Mouse (Mus musculus) gastrocnemius, postnatal 25 days (tissue): ENCODE results near the gene Pglyrp4. TPM values are rescaled to one million over a fixed set of nuclear protein-coding genes. Genes with fewer than 3 reads are reported as not detected.
"Not testable (repeated sequence)": the region's sequence is repeated elsewhere in the genome, so short reads cannot be mapped to it uniquely, and the experiment has no call there.

Experiments
- DNase-seq: peaks from one replicate; pipeline ENCODE4 v3.0.0; 2022
- long read RNA-seq, 2 experiments: library from polyadenylated mRNA; stranded (forward); transcript quantifications; one replicate each; pipeline ENCODE4 v2.0.0; 2021
- total RNA-seq, 2 experiments: library from RNA; stranded (reverse); gene quantifications; 1 replicate in 1 of 2; 2 replicates in 1 of 2; pipeline ENCODE4 v1.2.3; 2021

Pglyrp4 gene
- not detected for total RNA-seq
- long read RNA-seq, experiment 1, result 0 reads
- long read RNA-seq, experiment 2, result 0 reads

GRCm38 (mm10) chr3:90726606-90727005 lies at the start of gene Pglyrp4:
Gene Pglyrp4 (plus strand): TSS chr3:90726906.
- no peak for DNase-seq

DNA sequence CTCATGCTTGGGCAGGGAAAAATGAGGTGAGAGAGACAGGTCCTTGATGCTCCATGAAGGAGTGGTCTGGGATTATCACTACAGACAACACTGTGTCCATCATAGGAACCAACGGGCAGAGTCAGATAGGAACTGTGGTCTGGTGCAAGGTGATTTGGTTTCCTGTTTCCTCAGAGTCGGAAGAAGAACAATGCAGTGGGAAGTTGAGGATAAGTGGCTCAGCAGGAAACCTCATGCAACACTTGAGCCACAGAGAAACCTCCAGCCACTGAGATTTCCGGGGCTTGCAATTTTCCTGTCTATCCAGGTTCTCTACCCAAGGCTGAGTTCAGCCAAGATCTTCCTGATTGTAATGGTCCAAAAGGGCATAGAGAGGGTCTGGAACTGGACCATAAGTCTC lies 48.0 kb upstream of the Pglyrp4 start:
- DNase-seq, result no peak

GRCm38 (mm10) chr3:90683929-90684328 lies 42.8 kb upstream of the Pglyrp4 start:
- DNase-seq, result no peak

- DNase-seq, result no peak
Measured at GRCm38 (mm10) chr3:90686835-90687234, 39.9 kb upstream of the Pglyrp4 start.

DNA sequence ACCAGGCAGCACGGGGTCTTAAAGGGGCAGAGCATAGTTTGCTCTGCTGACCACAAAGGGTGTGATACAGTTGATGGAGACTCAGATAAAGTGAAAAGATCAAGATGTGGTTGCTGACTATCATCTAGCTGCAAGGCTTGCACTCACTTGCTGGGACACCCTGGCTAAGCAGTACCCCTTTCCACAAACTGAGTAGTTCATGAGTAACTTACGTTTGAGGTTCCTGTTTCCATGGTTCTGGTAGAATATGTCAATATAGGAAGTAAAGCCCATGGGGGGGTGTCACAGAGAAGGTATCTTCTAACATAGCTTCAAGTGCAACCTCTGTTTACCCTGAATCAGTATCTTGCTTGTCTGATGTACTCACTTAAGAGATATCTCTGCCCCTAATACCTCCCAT lies 33.2 kb upstream of the Pglyrp4 start:
- no peak for DNase-seq

DNA sequence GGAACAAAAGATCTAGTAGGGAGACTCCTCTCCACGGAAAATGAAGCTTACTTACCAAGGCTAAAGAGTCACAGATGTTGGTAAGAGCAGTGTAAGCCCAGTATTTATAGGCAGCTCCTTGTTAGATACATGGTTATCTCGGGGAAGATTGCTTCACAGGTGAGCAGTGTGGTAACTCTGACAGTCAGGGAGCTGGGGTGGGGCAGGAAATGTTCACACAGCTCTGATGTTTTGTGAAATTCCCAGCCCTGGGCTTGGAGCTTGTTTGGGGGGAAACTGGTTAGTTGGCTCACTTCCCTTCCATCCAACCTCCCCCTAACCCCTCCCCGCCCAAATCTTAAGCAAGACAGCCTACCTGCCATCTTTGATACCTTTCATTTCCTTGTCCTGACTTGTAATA lies 31.1 kb upstream of the Pglyrp4 start, which contains the start of gene S100a9:
Gene S100a9, minus strand, starts transcription at position 109 of the 400 bp plus-strand sequence.
- DNase-seq, result no peak

DNA sequence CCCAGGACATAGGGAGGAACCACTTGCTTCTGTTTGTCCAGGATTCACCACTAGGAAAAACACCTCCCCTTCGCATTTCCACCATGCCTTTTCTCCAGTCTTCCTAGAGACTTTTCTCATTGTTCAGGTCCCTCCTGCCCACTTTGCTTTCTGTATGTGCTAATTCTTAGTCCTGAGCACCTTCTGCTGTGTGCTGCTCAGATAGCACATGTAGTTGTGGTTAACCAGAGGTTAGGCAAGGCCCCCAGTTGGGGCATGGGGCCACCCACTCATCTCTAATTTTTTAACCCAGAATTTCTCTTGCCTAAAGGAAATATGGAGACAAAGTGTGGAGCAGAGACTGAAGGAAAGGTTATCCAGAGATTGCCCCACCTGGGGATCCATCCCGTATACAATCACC lies 24.5 kb upstream of the Pglyrp4 start:
- DNase-seq, result no peak

DNA sequence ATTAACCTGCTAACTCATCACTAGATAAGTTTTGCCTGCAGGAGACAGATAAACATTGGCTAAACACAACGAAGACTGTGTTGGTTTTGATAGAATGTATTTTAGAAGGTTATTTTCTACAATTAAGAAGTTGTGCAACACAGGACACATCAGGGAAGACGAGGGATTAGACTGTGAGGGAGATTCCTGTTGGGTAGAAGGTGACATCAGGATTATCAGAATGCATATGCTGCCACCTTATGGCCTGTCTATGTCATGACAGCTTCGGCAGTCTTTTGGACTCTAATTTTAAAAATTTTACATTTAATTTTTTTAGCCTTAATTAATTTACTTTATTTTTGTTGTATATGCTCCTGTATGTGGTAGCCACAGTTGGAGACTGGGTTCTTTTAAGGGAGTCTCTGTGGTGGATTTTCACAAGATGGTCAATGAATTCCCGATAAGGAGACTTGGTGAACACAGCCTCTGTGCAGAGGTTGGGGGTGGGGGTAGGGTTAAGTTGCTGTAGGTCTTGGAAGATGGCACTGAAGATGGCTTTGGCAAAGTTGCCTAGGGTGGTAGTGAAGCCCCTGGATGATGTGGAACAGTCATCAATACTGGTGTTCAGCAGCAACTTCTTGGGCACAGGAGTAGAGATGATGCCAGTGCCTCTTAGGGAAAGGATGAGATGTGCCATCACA lies 18.0 kb upstream of the Pglyrp4 start:
- DNase-seq, result no peak

DNA sequence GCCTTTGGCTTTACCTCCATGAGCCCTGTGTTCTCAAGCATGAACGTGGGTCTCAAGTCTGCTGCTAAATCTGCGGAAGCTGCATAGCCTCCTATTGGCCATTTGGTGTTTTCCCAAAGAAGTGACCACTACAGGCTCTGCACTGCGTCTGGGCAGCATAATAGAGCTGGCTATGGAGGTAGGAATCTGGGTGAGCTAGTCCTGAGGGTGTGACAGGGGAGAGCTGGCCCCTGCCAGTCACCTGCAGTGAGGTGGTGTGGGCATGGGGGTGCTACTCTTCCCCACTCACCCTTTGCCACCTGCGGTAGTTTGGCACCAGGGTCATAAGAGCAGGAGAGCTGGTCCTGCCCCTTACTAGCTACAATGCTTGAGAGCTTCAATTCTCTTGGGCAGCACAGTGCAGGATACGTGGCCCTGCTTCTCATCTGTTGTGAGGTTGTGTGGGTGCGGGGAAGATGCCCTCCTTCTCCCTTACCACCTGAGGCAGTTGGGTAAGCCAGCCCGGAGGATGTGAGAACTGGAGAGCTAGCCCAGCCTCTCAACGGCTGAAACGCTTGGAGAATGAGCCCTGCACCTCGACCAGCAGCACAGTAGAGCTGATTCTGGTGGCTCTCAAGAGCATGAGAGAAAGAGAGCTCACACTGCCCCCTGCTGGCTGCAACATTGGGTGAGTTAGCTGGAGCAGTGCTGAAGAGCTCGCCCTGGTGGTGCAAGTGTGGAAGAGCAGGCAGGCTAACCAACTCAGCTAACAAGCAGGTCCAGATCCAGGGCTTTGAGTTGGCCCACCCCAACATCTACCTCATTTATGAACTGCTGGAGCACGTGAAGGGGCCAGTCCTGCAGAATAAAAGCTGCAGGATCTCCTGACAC lies 16.9 kb upstream of the Pglyrp4 start:
- DNase-seq, result peak; percentile 46

GRCm38 (mm10) chr3:90749658-90750057 lies 23.0 kb downstream of the Pglyrp4 start:
- no peak for DNase-seq

GRCm38 (mm10) chr3:90777776-90778175 lies 51.1 kb downstream of the Pglyrp4 start, which contains the start of gene Gm5849:
Gene Gm5849 (minus strand): TSS chr3:90777876.
- not testable (repeated sequence) for DNase-seq

Other genes with a start within 250 kb of the Pglyrp4 start
- gene Snapin, start 235.9 kb upstream of the Pglyrp4 start, total RNA-seq, result 10 to 100 TPM; 57.4 to 60.0 TPM
- gene Chtop, start 217.4 kb upstream of the Pglyrp4 start, total RNA-seq, result 10 to 100 TPM; 86.0 to 86.1 TPM
- gene S100a1, start 212.5 kb upstream of the Pglyrp4 start, total RNA-seq, result 100 to 1,000 TPM; 112 to 150 TPM
- gene S100a13, start 212.5 kb upstream of the Pglyrp4 start, total RNA-seq, result 10 to 100 TPM in 1 of 2 experiments, 1 to 10 TPM in 1; 9.5 to 16.8 TPM
- under 1 TPM; 0.29 to 0.67 TPM for gene S100a14, start 200.1 kb upstream of the Pglyrp4 start, total RNA-seq
- gene S100a16, start 189.7 kb upstream of the Pglyrp4 start, total RNA-seq, result 10 to 100 TPM; 62.7 to 69.8 TPM
- not detected for gene S100a3, start 166.3 kb upstream of the Pglyrp4 start, total RNA-seq
- gene S100a2, start 136.7 kb upstream of the Pglyrp4 start, total RNA-seq, result not detected
- not detected for gene Gm42674, start 125.0 kb upstream of the Pglyrp4 start, total RNA-seq
- 10 to 100 TPM; 11.3 to 23.2 TPM for gene S100a4, start 123.1 kb upstream of the Pglyrp4 start, total RNA-seq
- gene S100a5, start 118.4 kb upstream of the Pglyrp4 start, total RNA-seq, result not detected
- 100 to 1,000 TPM in 1 of 2 experiments, 10 to 100 TPM in 1; 65.8 to 112 TPM for gene S100a6, start 114.0 kb upstream of the Pglyrp4 start, total RNA-seq
- gene S100a7a, start 72.9 kb upstream of the Pglyrp4 start, total RNA-seq, result under 1 TPM; 0.20 to 0.43 TPM
- not detected for gene S100a8, start 57.9 kb upstream of the Pglyrp4 start, total RNA-seq
- gene S100a9, start 31.2 kb upstream of the Pglyrp4 start, total RNA-seq, result under 1 TPM in 1 of 2 experiments, not detected in 1; 0.59 TPM
- not detected for gene Gm5849, start 51.0 kb downstream of the Pglyrp4 start, total RNA-seq